Mouse (Mus musculus): ENCODE results near the gene Galns.

The Galns gene

DNA sequence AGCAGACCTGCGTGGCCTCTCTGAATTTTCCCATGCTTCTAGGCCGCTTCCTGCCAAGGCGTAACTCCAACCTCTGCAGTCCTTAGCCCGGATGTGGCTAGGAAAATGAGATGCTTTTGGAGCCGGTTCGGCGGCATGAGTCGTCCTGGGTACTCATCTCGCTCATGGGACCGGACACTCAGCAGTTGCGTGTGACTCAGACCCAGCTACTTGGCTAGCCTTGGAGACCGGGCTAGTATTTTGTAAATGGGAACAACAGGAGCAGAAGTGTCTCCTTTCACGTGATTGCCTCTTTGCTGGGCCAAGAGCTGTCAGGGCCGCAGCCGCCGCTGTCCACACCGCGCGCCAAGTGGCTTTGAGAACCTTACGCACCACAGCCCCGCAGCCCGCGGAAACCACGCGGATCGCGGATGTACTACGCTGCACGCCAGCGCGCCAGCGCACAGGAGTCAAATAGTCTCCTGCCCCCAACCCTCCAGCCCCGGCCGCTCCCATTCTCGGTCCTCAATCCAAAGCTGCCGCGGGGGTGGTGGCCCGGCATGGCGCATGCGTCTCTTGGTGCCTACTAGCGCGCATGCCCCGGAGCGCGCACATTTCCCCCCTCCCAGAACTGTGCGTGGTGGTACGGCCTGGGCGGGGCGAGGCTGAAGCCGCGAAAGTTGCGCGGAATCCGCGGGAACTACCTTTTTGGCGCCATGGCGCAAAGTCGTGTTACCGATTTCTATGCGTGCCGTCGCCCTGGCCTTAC is 43.7 kb downstream of the Galns start, which contains the start of gene Cdt1:
TSS of gene Cdt1 (plus strand) at position 655 of the 748 bp plus-strand sequence.
- peak; percentile 99 for DNase-seq (ENCODE audit: low read depth)

DNA sequence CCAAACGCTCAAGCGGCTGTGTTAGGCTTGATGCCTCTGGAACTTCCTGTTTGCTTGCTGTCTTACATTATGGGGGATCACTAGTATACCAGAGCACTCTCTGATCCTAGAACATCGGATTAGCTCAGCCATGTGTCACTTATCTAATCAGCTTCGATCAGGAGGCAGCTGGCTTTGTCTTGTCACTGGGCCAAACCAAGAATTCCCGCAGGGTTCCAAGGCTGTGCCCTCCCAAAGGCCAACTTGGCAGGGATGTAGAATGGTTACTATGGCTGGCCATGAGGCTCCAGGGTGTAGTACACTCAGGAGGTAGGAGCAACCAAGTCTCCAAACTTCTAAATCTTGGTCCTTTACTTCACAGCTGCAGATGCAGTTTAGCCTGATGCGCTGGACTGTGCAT is 44.5 kb downstream of the Galns start:
- peak; percentile 61 for DNase-seq (ENCODE audit: low read depth)

- DNase-seq (ENCODE audit: low read depth): peak; percentile 63
These were observed 46.6 kb downstream of the Galns start for GRCm38 (mm10) chr8:122564363-122565352.

GRCm38 (mm10) chr8:122561199-122561598 is 50.1 kb downstream of the Galns start:
- DNase-seq (ENCODE audit: low read depth): peak; percentile 70

DNA sequence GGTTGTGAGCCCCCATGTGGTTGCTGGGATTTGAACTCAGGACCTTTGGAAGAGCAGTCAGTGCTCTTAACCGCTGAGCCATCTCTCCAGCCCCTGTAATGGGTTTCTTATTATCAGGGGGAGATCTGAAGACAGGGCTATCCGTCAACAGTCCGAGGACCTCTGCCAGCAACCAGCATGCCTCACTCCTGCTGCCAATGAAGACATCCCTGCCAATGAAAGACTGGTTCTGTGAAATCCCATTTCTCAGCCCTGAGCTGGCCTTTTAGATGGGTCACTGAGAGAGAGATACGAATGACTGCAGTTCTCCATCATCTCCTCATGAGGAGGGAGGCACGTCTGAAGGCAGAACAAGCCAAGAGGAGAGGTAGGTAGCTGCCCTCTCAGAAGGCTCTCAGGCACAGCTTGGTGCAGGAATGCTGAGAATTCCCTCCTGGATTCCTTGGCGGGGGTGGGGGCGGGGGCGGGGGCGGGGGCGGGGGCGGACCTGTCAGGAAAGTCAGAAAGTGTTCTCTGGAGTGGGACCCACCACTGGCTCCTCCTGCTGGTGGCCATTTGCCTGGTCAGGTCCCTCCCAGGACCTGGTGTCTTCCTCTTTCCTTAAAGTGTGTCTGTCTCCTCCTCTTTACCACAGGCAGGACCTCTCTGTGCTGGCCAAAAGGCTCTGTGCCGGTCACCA is 52.5 kb downstream of the Galns start:
- DNase-seq (ENCODE audit: low read depth): peak; percentile 60

GRCm38 (mm10) chr8:122557248-122558038 is 53.8 kb downstream of the Galns start:
- DNase-seq (ENCODE audit: low read depth): peak; percentile 73

DNA sequence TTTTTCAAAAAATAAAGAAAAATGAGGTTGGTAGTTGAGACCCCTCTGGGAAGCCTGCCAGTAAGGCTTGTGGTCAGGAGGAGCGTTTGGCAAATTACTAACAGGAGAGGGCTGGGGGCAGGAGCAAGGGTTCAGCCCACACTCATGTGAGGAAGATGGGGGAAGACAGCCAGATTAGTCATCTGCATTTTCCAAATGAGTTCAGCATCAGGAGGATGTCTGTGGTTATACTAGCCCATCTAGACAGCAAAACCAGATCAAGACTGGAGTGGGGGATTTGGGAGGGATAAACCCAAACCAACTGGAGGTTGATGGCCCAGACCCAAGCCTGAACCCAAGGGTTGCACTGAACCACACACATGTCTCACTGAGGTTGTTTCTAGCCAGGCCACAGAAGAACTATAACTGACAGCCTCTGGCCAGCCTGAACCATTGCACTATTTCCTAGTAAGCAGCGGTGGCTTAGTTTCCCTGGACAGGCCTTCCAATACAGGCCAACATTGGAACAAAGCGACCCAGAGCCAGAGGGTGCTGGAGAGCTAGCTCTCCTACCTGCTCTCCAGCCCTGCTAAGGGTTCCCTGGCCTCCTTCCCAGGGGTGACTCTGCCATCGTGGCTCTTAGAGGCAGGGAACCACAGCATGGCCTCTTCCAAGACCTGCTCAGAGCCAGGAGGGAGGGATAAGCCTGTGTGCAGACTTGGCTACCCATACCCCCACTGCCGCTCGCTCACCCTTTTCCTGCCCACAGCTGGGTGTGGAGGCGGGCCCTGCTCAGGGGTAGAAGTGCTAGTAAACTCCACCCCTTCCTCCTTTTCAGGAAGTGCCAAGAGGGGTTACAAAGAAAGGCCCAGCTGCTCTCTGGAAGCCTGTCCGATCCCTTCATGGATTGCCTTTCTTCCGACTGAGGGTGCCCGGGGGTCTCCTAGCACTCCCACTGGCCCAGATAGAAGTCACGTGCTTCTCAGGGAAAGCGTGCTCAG is 54.9 kb downstream of the Galns start:
- peak; percentile 97 for DNase-seq (ENCODE audit: low read depth)

GRCm38 (mm10) chr8:122554786-122555185 is 56.5 kb downstream of the Galns start:
- DNase-seq (ENCODE audit: low read depth): no peak

GRCm38 (mm10) chr8:122551265-122552051 is 59.8 kb downstream of the Galns start, which contains the start of gene Piezo1:
TSS of gene Piezo1 (minus strand) at chr8:122551329.
- DNase-seq (ENCODE audit: low read depth): peak; percentile 95

DNA sequence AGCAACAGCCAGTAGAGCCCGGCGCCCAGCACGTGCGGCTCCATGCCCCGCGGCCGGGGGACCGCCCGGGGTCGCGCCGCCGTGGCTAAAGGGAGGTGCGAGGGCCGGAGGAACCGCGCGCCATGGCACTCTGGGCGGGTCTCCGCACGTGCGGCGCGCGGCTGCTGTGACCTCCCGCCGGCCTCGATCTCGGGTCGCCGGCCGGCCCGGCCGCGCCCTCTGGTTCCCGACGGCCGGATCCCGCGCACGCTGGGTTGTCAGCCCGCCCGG is 60.3 kb downstream of the Galns start:
- DNase-seq (ENCODE audit: low read depth): no peak

DNA sequence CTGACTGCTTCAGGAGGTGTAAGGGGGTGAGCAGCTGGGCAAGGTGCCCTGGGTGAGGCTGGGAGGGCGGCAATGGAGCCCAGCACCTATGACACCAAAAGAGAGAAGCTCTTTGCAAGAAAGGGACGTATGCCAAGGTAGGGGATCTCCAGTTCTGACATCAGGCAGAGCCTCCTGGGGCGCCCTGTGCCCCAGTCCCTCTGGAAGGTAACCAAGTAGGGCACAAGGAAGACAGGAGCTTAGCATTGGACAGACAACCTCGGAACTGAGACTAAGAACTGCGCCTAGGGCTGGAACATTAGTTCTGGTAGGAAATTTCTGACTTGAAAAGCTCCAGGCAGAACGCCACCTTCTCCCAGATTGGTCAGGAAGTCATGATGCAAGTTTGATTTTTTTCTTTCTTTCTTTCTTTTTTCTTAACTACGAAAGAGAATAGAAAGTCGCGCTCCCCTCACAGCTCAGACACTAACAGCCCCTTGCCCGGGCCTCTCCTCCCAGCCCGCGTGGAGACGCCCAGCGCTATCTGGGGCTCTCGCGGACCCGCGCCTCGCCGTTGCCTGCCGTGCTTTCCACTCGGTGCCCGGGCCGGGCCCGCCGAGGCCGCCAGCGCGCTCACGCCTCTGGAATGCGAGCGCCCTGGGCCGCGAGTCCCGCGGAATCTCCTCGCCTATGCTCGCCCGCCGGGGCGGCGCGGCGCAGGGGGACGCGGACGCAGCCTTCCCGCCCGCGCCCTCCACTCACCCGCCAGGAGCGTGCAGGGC is 60.8 kb downstream of the Galns start:
- DNase-seq (ENCODE audit: low read depth): peak; percentile 61

GRCm38 (mm10) chr8:122548891-122549439 is 62.3 kb downstream of the Galns start:
- DNase-seq (ENCODE audit: low read depth): peak; percentile 51

- no peak for DNase-seq (ENCODE audit: low read depth)
These were observed 62.9 kb downstream of the Galns start for GRCm38 (mm10) chr8:122548331-122548730.

- DNase-seq (ENCODE audit: low read depth): peak; percentile 96
These were observed 63.4 kb downstream of the Galns start for GRCm38 (mm10) chr8:122547815-122548214.

- no peak for DNase-seq (ENCODE audit: low read depth)
These were observed 64.3 kb downstream of the Galns start for GRCm38 (mm10) chr8:122546811-122547453.

DNA sequence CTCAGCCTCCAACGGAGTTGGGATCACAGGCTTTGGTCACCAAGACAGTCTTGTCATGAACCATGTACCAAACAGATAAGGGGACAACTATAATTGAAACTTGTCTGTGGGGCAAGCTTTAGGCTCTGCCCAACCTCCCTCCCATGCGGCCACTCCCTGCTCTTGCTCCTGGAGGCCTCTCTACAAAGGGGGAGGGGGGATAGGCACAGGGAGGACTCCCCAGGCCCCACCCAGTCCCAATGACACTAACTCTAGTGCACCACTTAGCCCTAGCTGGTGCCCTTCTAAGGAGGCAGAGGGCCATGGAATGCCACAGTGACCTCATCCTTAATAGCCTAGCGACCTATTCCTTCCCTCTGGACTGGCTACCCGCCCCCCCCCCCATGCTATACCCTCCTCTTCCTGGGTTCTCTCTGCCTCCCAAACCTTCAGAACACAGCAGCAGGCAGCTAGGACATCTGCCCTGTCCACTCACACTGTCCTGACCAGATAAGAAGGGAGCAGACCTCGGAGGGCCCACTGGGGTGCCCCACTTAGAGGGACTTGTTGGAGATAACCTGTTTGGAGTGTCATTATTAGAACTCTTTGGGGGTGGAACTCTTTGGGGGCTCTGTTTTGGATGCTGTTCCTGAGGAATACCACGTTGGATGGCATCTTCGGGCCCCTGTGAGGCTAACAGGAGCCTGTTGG is 65.1 kb downstream of the Galns start:
- no peak for DNase-seq (ENCODE audit: low read depth)

DNA sequence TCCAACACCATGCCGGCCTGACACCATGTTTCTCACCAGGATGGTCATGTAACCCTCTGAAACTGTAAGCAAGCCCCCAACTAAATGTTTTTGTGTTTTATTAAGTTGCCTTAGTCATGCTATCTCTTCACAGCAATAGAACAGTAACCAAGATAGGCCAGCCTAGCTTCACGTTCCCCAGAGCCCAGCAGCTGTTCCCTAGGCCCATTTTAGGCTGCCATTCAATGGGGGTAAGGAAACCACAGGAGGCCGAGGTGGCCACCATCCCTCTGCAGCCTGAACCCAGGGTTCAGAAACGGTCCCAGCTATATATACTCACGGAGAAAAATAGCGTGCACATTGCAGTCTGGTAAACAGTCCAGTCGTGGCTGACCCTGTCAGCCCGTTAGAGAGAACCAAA is 67.1 kb downstream of the Galns start:
- no peak for DNase-seq (ENCODE audit: low read depth)
